Mouse (Mus musculus): ENCODE data around the gene Gm43518.

- TF ChIP-seq CTCF (IDR thresholded peaks at IDR 0.05; ENCODE audit: low read depth) = no peak
- no peak for TF ChIP-seq EP300 (optimal IDR thresholded peaks at IDR 0.05)
Observed at GRCm38 (mm10) chr5:123890987-123891386, 36.2 kb upstream of the Gm43518 start.

All from stomach, postnatal 0 days (tissue).